Mouse (Mus musculus): ENCODE measurements around the gene Pik3ap1.

GRCm38 (mm10) chr19:41328743-41329142 is 56.2 kb downstream of the Pik3ap1 start:
- TF ChIP-seq CTCF (IDR thresholded peaks at IDR 0.05; ENCODE audit: extremely low read depth, insufficient read depth, insufficient read length, insufficient replicate concordance) (no peak), POLR2A (IDR thresholded peaks at IDR 0.05; ENCODE audit: low read depth, low read length) (no peak)

All from spleen, adult 2 months (tissue).